ENCODE assay signal across 13 mouse cellular contexts in genomic region chr14:75934359-75934758, GRCm38 (mm10). TPM values are rescaled to one million over a fixed set of nuclear protein-coding genes. Genes with fewer than 3 reads are reported as not detected.
DNase-seq lines count a peak whose midpoint lies in the region; ATAC-seq and TF ChIP-seq lines count a peak whose summit lies in the region.
"Had no signal": no experiment of that assay in that cellular context is flagged by ENCODE, and none has a peak within 500 bp of the region (broad histone marks: within the 10 kb centered on the region; RNA-seq: fewer than 3 reads in every experiment).

No protein-coding gene starts in this region.

- intact Hi-C loops in heart, postnatal 25 days (cut with DNase I), result no loop called here

- H3K4me2 ChIP-seq in midbrain, postnatal 0 days (ENCODE audit: low read depth, low read length, poor library complexity, severe bottlenecking), result no peak overlapping the region
- no peak overlapping the region for H3K4me2 ChIP-seq in midbrain, embryonic 14.5 days (ENCODE audit: low read length)
- no peak overlapping the region for H3K4me2 ChIP-seq in lung, embryonic 14.5 days
- H3K4me2 ChIP-seq: heart, embryonic 13.5 days; limb, embryonic 13.5 days had no signal

- no peak overlapping the region for H3K9ac ChIP-seq in midbrain, postnatal 0 days (replicated peaks; ENCODE audit: low read length, poor library complexity, severe bottlenecking)
- no peak overlapping the region for H3K9ac ChIP-seq in midbrain, embryonic 14.5 days (replicated peaks; ENCODE audit: low read length)
- H3K9ac ChIP-seq in lung, embryonic 14.5 days, result no peak overlapping the region
- H3K9ac ChIP-seq: heart, embryonic 13.5 days; limb, embryonic 13.5 days had no signal

- DNase-seq in heart, adult 11 months, result peak; percentile 43
- DNase-seq in heart, postnatal 25 days (ENCODE audit: low spot score), result no peak
- DNase-seq in midbrain, postnatal 0 days (ENCODE audit: low spot score), result no peak
- DNase-seq in midbrain, embryonic 14.5 days, result no peak
- DNase-seq in lung, embryonic 14.5 days, result peak; percentile 14
- no peak for DNase-seq in spleen, postnatal 36 days (ENCODE audit: low spot score in 2 of 2)
- DNase-seq in urinary bladder, adult 2 months (ENCODE audit: low spot score), result no peak
- no peak for DNase-seq in right cerebral cortex, postnatal 36 days (ENCODE audit: low spot score in 2 of 2)

- no peak overlapping the region for H3K27ac ChIP-seq in midbrain, postnatal 0 days (ENCODE audit: low read depth, low read length)
- H3K27ac ChIP-seq in midbrain, embryonic 14.5 days (replicated peaks; ENCODE audit: low read depth, low read length), result no peak overlapping the region
- no peak overlapping the region for H3K27ac ChIP-seq in lung, embryonic 14.5 days (ENCODE audit: low read depth)
- H3K27ac ChIP-seq: heart, embryonic 13.5 days; limb, embryonic 13.5 days had no signal

- peak; percentile 38 for TF ChIP-seq CTCF in midbrain, postnatal 0 days (IDR thresholded peaks at IDR 0.05)
- peak; percentile 25 for TF ChIP-seq CTCF in lung, embryonic 14.5 days (IDR thresholded peaks at IDR 0.05; ENCODE audit: low read depth)

- H3K4me1 ChIP-seq in midbrain, postnatal 0 days (ENCODE audit: insufficient read depth, low read length), result no peaks in the 10 kb centered on the region
- no peaks in the 10 kb centered on the region for H3K4me1 ChIP-seq in midbrain, embryonic 14.5 days (ENCODE audit: control insufficient read depth, insufficient read depth, low read length)
- no peaks in the 10 kb centered on the region for H3K4me1 ChIP-seq in lung, embryonic 14.5 days (ENCODE audit: insufficient read depth)
- H3K4me1 ChIP-seq: heart, embryonic 13.5 days; limb, embryonic 13.5 days had no signal

- WGBS in midbrain, postnatal 0 days, result 88% methylated on average over 2 of the region's 2 CpGs
- 96% methylated on average over 2 of the region's 2 CpGs for WGBS in midbrain, embryonic 14.5 days
- WGBS in lung, embryonic 14.5 days, result 82% methylated on average over 2 of the region's 2 CpGs

- H3K4me3 ChIP-seq in midbrain, postnatal 0 days (ENCODE audit: low read depth, low read length), result no peak overlapping the region
- no peak overlapping the region for H3K4me3 ChIP-seq in midbrain, embryonic 14.5 days (replicated peaks; ENCODE audit: low read depth, low read length)
- H3K4me3 ChIP-seq in lung, embryonic 14.5 days (ENCODE audit: low read depth, low read length), result no peak overlapping the region
- H3K4me3 ChIP-seq: heart, embryonic 13.5 days; limb, embryonic 13.5 days had no signal

- H3K9me3 ChIP-seq in midbrain, postnatal 0 days (ENCODE audit: low read length), result no peaks in the 10 kb centered on the region
- no peaks in the 10 kb centered on the region for H3K9me3 ChIP-seq in midbrain, embryonic 14.5 days (ENCODE audit: control insufficient read depth, low read length)
- no peaks in the 10 kb centered on the region for H3K9me3 ChIP-seq in lung, embryonic 14.5 days (ENCODE audit: low read depth, low read length)
- H3K9me3 ChIP-seq: heart, embryonic 13.5 days; limb, embryonic 13.5 days had no signal

- no peak for ATAC-seq in midbrain, postnatal 0 days (ENCODE audit: low FRiP score)
- ATAC-seq in midbrain, embryonic 14.5 days (ENCODE audit: low FRiP score, low TSS enrichment), result no peak
- no peak for ATAC-seq in lung, embryonic 14.5 days (ENCODE audit: insufficient read depth)
- ATAC-seq: forebrain, embryonic 14.5 days; midbrain, embryonic 16.5 days had no signal

- no peaks in the 10 kb centered on the region for H3K27me3 ChIP-seq in midbrain, postnatal 0 days (ENCODE audit: insufficient read depth, low read length)
- no peaks in the 10 kb centered on the region for H3K27me3 ChIP-seq in midbrain, embryonic 14.5 days (ENCODE audit: control insufficient read depth, insufficient read depth, low read length)
- H3K27me3 ChIP-seq in lung, embryonic 14.5 days (ENCODE audit: insufficient read depth, low read length), result no peaks in the 10 kb centered on the region
- H3K27me3 ChIP-seq: heart, embryonic 13.5 days; limb, embryonic 13.5 days had no signal

- no peaks in the 10 kb centered on the region for H3K36me3 ChIP-seq in midbrain, postnatal 0 days (ENCODE audit: insufficient read depth, low read length)
- no peaks in the 10 kb centered on the region for H3K36me3 ChIP-seq in midbrain, embryonic 14.5 days (ENCODE audit: control insufficient read depth, insufficient read depth, low read length)
- H3K36me3 ChIP-seq in lung, embryonic 14.5 days (ENCODE audit: insufficient read depth), result no peaks in the 10 kb centered on the region
- H3K36me3 ChIP-seq: heart, embryonic 13.5 days; limb, embryonic 13.5 days had no signal

RNA-seq across cellular contexts. Expression of gene Kctd4, which starts 20.4 kb away (rescaled TPM):
- not detected for total RNA-seq in heart, postnatal 25 days (2021)
- total RNA-seq in midbrain, postnatal 0 days (2014; rRNA removed), result 9.4 and 11.8 TPM in 2 replicates
- polyA plus RNA-seq in midbrain, postnatal 0 days (2015; fragmentation: Nextera tagmentation; extraction: Ambion mirVana), result 8.8 and 9.6 TPM in 2 replicates
- 10.0 and 10.9 TPM in 2 replicates for polyA plus RNA-seq in midbrain, embryonic 14.5 days (2014; fragmentation: Nextera tagmentation; extraction: Ambion mirVana)
- 0.69 and 0.97 TPM in 2 replicates for polyA plus RNA-seq in lung, embryonic 14.5 days (2014; fragmentation: Nextera tagmentation; extraction: Ambion mirVana)
- not detected in 2 replicates for polyA plus RNA-seq in urinary bladder, adult 2 months (2012; rRNA removed)
- total RNA-seq: common myeloid progenitor, adult 5-6 weeks had no signal

Comparison
In these comparisons a context has a peak if more than half of its experiments do, and no peak if none do; other contexts are left out.
1. DNase-seq: peak in heart, adult 11 months (single experiment) and lung, embryonic 14.5 days (single experiment); none in heart, postnatal 25 days (single experiment), midbrain, postnatal 0 days (single experiment), midbrain, embryonic 14.5 days (single experiment), spleen, postnatal 36 days (0 of 2), urinary bladder, adult 2 months (single experiment) and right cerebral cortex, postnatal 36 days (0 of 2).